Mouse (Mus musculus) testis, postnatal 10 days (tissue): ENCODE data around the gene Bola3.
"Not testable (repeated sequence)": the region's sequence is repeated elsewhere in the genome, so short reads cannot be mapped to it uniquely, and the experiment has no call there.

Source experiments
- DNase-seq: peaks from one replicate; pipeline ENCODE4 v3.0.0; 2021; ENCODE audit warnings: low spot score

Gene Bola3

GRCm38 (mm10) chr6:83348873-83349272 is at the start of gene Bola3:
Gene Bola3 (plus strand): TSS chr6:83349147.
- DNase-seq, result no peak

GRCm38 (mm10) chr6:83300447-83301229 is 48.3 kb upstream of the Bola3 start:
- DNase-seq, result no peak

GRCm38 (mm10) chr6:83301294-83301693 is 47.7 kb upstream of the Bola3 start:
- DNase-seq, result no peak

GRCm38 (mm10) chr6:83302264-83302663 is 46.7 kb upstream of the Bola3 start:
- DNase-seq, result no peak

GRCm38 (mm10) chr6:83309017-83309416 is 39.9 kb upstream of the Bola3 start:
- no peak for DNase-seq

- DNase-seq, result no peak
Observed at GRCm38 (mm10) chr6:83311206-83311605, 37.7 kb upstream of the Bola3 start.

- DNase-seq, result no peak
Observed at GRCm38 (mm10) chr6:83312021-83312420, 36.9 kb upstream of the Bola3 start.

GRCm38 (mm10) chr6:83312514-83312913 is 36.4 kb upstream of the Bola3 start:
- no peak for DNase-seq

- no peak for DNase-seq
Observed at GRCm38 (mm10) chr6:83315293-83315692, 33.7 kb upstream of the Bola3 start.

- DNase-seq, result no peak
Observed at GRCm38 (mm10) chr6:83316022-83316421, 32.9 kb upstream of the Bola3 start.

GRCm38 (mm10) chr6:83317108-83317741 is 31.7 kb upstream of the Bola3 start:
- DNase-seq, result peak; percentile 95

- DNase-seq, result no peak
Observed at GRCm38 (mm10) chr6:83321927-83322326, 27.0 kb upstream of the Bola3 start.

- DNase-seq, result no peak
Observed at GRCm38 (mm10) chr6:83322794-83323193, 26.2 kb upstream of the Bola3 start.

- no peak for DNase-seq
Observed at GRCm38 (mm10) chr6:83323652-83324419, 25.1 kb upstream of the Bola3 start.

GRCm38 (mm10) chr6:83325525-83326393 is 23.2 kb upstream of the Bola3 start, which contains the start of the genes Mthfd2 and Mob1a:
Gene Mthfd2 (minus strand): TSS chr6:83325908.
Gene Mob1a (plus strand): TSS chr6:83326016.
- peak; percentile 93 for DNase-seq

GRCm38 (mm10) chr6:83326394-83326736 is 22.6 kb upstream of the Bola3 start:
- DNase-seq, result no peak

- DNase-seq, result no peak
Observed at GRCm38 (mm10) chr6:83326761-83327160, 22.2 kb upstream of the Bola3 start.

GRCm38 (mm10) chr6:83327591-83328190 is 21.3 kb upstream of the Bola3 start:
- no peak for DNase-seq

GRCm38 (mm10) chr6:83341387-83341786 is 7.6 kb upstream of the Bola3 start:
- no peak for DNase-seq

- no peak for DNase-seq
Observed at GRCm38 (mm10) chr6:83342957-83343356, 6.0 kb upstream of the Bola3 start.

GRCm38 (mm10) chr6:83345285-83345684 is 3.7 kb upstream of the Bola3 start:
- DNase-seq, result not testable (repeated sequence)
